Mouse (Mus musculus): ENCODE data around the gene Nvl. TPM values are rescaled to one million over a fixed set of nuclear protein-coding genes. Genes with fewer than 3 reads are reported as not detected.

Nvl gene
- 42.1 and 42.2 TPM in 2 replicates for polyA plus RNA-seq (2016; fragmentation: Nextera tagmentation; extraction: Ambion mirVana)

GRCm38 (mm10) chr1:181143950-181144836 is at the start of gene Nvl, which contains the start of gene Cnih4:
Gene Nvl (minus strand): TSS chr1:181144204.
Gene Cnih4 (plus strand): TSS chr1:181144693.
- under 1% methylated on average over 52 of the region's 52 CpGs for WGBS
- ATAC-seq (ENCODE audit: low FRiP score), result peak; percentile 99

GRCm38 (mm10) chr1:181188925-181189324 is 44.9 kb upstream of the Nvl start:
- ATAC-seq (ENCODE audit: low FRiP score), result no peak
- Histone ChIP-seq H3K9me3 (replicated peaks) (no peaks in the 10 kb centered on the region), H3K4me3 (no peak overlapping the region)

More at GRCm38 (mm10) chr1:181143950-181144836, at the start of gene Nvl, which contains the start of gene Cnih4:
- peak within 1 kb of the TSS; percentile 79 for H3K27ac ChIP-seq
- no peaks in the 10 kb centered on the region for H3K9me3 ChIP-seq (replicated peaks)
- peak within 1 kb of the TSS; percentile 87 for H3K4me3 ChIP-seq
- peaks cover 23% of the 10 kb centered on the region for H3K4me1 ChIP-seq
- peak within 1 kb of the TSS; percentile 80 for H3K9ac ChIP-seq
- no peaks in the 10 kb centered on the region for H3K27me3 ChIP-seq
- H3K4me2 ChIP-seq (replicated peaks), result peak within 1 kb of the TSS; percentile 71
- H3K36me3 ChIP-seq, result peaks cover 22% of the 10 kb centered on the region

GRCm38 (mm10) chr1:181170210-181170609 is 26.2 kb upstream of the Nvl start:
- peaks cover 42% of the 10 kb centered on the region for H3K36me3 ChIP-seq
- 86% methylated on average over 8 of the region's 8 CpGs for WGBS
- no peaks in the 10 kb centered on the region for H3K27me3 ChIP-seq

More at GRCm38 (mm10) chr1:181188925-181189324, 44.9 kb upstream of the Nvl start:
- Histone ChIP-seq H3K36me3 (peaks cover 82% of the 10 kb centered on the region), H3K4me1 (no peaks in the 10 kb centered on the region), H3K27ac (no peak overlapping the region), H3K4me2 (replicated peaks) (no peak overlapping the region), H3K27me3 (no peaks in the 10 kb centered on the region), H3K9ac (no peak overlapping the region)
- 92% methylated on average over 4 of the region's 4 CpGs for WGBS

GRCm38 (mm10) chr1:181168377-181168776 is 24.4 kb upstream of the Nvl start:
- no peak for ATAC-seq (ENCODE audit: low FRiP score)
- Histone ChIP-seq H3K36me3 (peaks cover 52% of the 10 kb centered on the region), H3K9ac (no peak overlapping the region), H3K4me1 (no peaks in the 10 kb centered on the region), H3K27me3 (no peaks in the 10 kb centered on the region), H3K9me3 (replicated peaks) (no peaks in the 10 kb centered on the region), H3K4me3 (no peak overlapping the region), H3K27ac (no peak overlapping the region), H3K4me2 (replicated peaks) (no peak overlapping the region)
- WGBS, result 82% methylated on average over 3 of the region's 3 CpGs

More at GRCm38 (mm10) chr1:181170210-181170609, 26.2 kb upstream of the Nvl start:
- Histone ChIP-seq H3K4me3 (no peak overlapping the region), H3K27ac (no peak overlapping the region), H3K9ac (no peak overlapping the region), H3K4me2 (replicated peaks) (no peak overlapping the region), H3K9me3 (replicated peaks) (no peaks in the 10 kb centered on the region), H3K4me1 (no peaks in the 10 kb centered on the region)
- no peak for ATAC-seq (ENCODE audit: low FRiP score)

- no peak overlapping the region for H3K4me3 ChIP-seq
- no peak for ATAC-seq (ENCODE audit: low FRiP score)
- no peaks in the 10 kb centered on the region for H3K27me3 ChIP-seq
- H3K9ac ChIP-seq, result no peak overlapping the region
- no peaks in the 10 kb centered on the region for H3K9me3 ChIP-seq (replicated peaks)
- H3K27ac ChIP-seq, result no peak overlapping the region
- H3K36me3 ChIP-seq, result peaks cover 57% of the 10 kb centered on the region
- no peak overlapping the region for H3K4me2 ChIP-seq (replicated peaks)
- 82% methylated on average over 2 of the region's 2 CpGs for WGBS
- no peaks in the 10 kb centered on the region for H3K4me1 ChIP-seq
These were observed 23.8 kb upstream of the Nvl start for GRCm38 (mm10) chr1:181167816-181168215.

- peak; percentile 48 for ATAC-seq (ENCODE audit: low FRiP score)
These were observed 7.5 kb upstream of the Nvl start for GRCm38 (mm10) chr1:181151541-181151940.

GRCm38 (mm10) chr1:181150827-181151534 is 7.0 kb upstream of the Nvl start:
- Histone ChIP-seq H3K4me3 (peak overlapping the region; percentile 78), H3K36me3 (peaks cover 16% of the 10 kb centered on the region; the same call in 1 of the 2 replicates), H3K9ac (peak overlapping the region; percentile 85), H3K4me2 (replicated peaks) (peak overlapping the region; percentile 72), H3K27me3 (no peaks in the 10 kb centered on the region), H3K9me3 (replicated peaks) (no peaks in the 10 kb centered on the region), H3K4me1 (peaks cover 15% of the 10 kb centered on the region), H3K27ac (peak overlapping the region; percentile 91)
- peak; percentile 95 for ATAC-seq (ENCODE audit: low FRiP score)
- under 1% methylated on average over 51 of the region's 59 CpGs for whole genome bisulfite sequencing

More at GRCm38 (mm10) chr1:181151541-181151940, 7.5 kb upstream of the Nvl start:
- Histone ChIP-seq H3K4me3 (peak overlapping the region; percentile 78), H3K9me3 (replicated peaks) (no peaks in the 10 kb centered on the region), H3K4me2 (replicated peaks) (peak overlapping the region; percentile 72), H3K9ac (peak overlapping the region; percentile 85), H3K36me3 (peaks cover 17% of the 10 kb centered on the region; the same call in 1 of the 2 replicates), H3K4me1 (peaks cover 15% of the 10 kb centered on the region), H3K27me3 (no peaks in the 10 kb centered on the region), H3K27ac (peak overlapping the region; percentile 91; the same call in 1 of the 2 replicates)
- WGBS, result 45% methylated on average over 5 of the region's 5 CpGs

- 68% methylated on average over 3 of the region's 3 CpGs for WGBS
- H3K4me2 ChIP-seq (replicated peaks), result no peak overlapping the region
- peak; percentile 35 for ATAC-seq (ENCODE audit: low FRiP score)
- no peak overlapping the region for H3K27ac ChIP-seq
- no peaks in the 10 kb centered on the region for H3K27me3 ChIP-seq
- H3K4me1 ChIP-seq, result peaks cover 19% of the 10 kb centered on the region
- no peaks in the 10 kb centered on the region for H3K9me3 ChIP-seq (replicated peaks)
- H3K4me3 ChIP-seq, result 0 out of 2 replicates have a peak overlapping the region, but pooled peaks have one; percentile 78
- H3K9ac ChIP-seq, result no peak overlapping the region
- H3K36me3 ChIP-seq, result peaks cover 10% of the 10 kb centered on the region; the same call in 1 of the 2 replicates
These were observed 6.4 kb upstream of the Nvl start for GRCm38 (mm10) chr1:181150431-181150826.

GRCm38 (mm10) chr1:181149373-181150017 is 5.5 kb upstream of the Nvl start:
- no peak overlapping the region for H3K4me2 ChIP-seq (replicated peaks)
- H3K4me3 ChIP-seq, result no peak overlapping the region
- peaks cover 3% of the 10 kb centered on the region; the same call in 1 of the 2 replicates for H3K36me3 ChIP-seq
- H3K9ac ChIP-seq, result no peak overlapping the region
- no peaks in the 10 kb centered on the region for H3K27me3 ChIP-seq
- H3K27ac ChIP-seq, result no peak overlapping the region
- WGBS, result 74% methylated on average over 3 of the region's 3 CpGs
- no peak for ATAC-seq (ENCODE audit: low FRiP score)
- H3K4me1 ChIP-seq, result peaks cover 26% of the 10 kb centered on the region
- no peaks in the 10 kb centered on the region for H3K9me3 ChIP-seq (replicated peaks)

- Histone ChIP-seq H3K9me3 (replicated peaks) (no peaks in the 10 kb centered on the region), H3K27me3 (no peaks in the 10 kb centered on the region), H3K36me3 (no peaks in the 10 kb centered on the region), H3K27ac (no peak overlapping the region), H3K9ac (no peak overlapping the region), H3K4me3 (no peak overlapping the region), H3K4me2 (replicated peaks) (no peak overlapping the region), H3K4me1 (peaks cover 26% of the 10 kb centered on the region)
- 81% methylated on average over 5 of the region's 5 CpGs for WGBS
- ATAC-seq (ENCODE audit: low FRiP score), result no peak
These were observed 4.5 kb upstream of the Nvl start for GRCm38 (mm10) chr1:181148540-181148939.

- Histone ChIP-seq H3K9me3 (replicated peaks) (no peaks in the 10 kb centered on the region), H3K4me1 (peaks cover 23% of the 10 kb centered on the region), H3K27ac (no peak overlapping the region), H3K27me3 (no peaks in the 10 kb centered on the region), H3K9ac (no peak overlapping the region), H3K4me2 (replicated peaks) (no peak overlapping the region), H3K36me3 (peaks cover 4% of the 10 kb centered on the region; the same call in 1 of the 2 replicates), H3K4me3 (no peak overlapping the region)
- no peak for ATAC-seq (ENCODE audit: low FRiP score)
- 83% methylated on average over 2 of the region's 2 CpGs for WGBS
These were observed 2.2 kb upstream of the Nvl start for GRCm38 (mm10) chr1:181146187-181146586.

Data from hindbrain, embryonic 12.5 days (tissue).